Comparison of ENCODE assay signal across 7 mouse cellular contexts in the genomic region with DNA sequence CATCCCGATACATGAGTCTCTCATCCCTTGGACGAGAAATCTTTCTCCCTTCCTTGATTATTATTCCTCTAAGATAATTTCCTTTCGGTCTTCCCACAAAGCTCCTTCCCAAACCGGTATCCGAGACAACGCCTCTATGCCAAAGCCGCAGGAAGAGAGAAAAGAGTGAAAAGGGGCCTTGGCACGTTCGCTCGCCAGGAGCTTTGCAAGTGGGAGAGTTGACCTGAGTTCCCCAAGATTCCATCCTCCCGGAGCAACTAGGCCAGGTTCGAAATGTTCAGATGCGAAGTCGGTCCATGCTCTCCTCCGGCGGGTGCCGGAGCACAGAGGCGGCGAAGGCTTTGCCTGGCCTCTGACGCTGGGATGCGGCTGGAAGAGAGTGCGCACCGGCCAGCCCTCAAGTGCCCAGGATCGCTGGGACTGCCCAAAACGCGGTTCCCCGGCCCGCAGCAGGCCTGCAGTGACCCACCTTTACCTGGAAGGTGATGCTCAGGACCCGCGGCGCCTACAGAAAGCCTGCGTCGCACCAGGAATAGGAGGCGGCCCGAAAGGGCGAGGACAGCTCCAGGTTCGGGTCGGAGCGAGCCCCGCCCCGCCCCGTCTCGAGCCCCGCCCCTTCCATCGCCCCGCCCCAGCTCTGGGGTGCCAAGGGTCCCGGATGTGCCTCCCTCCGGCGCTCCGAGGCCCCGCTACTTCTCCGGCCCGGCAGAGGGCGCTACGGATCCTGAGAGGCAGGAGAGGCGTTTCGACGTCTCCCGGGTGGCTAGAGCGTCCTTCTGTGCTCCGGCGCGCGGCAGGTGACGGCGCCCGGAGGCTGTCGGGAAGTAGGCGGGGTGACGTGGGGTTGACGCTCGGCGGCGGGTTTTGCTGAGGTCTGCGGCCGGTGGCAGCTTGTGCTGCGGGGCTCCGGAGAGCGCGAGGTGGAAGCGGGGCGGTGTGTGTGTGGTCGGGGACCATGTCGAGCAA. TPM values are rescaled to one million over a fixed set of nuclear protein-coding genes. Genes with fewer than 3 reads are reported as not detected.
DNase-seq lines count a peak whose midpoint lies in the region; ATAC-seq lines count a peak whose summit lies in the region.

A gene (minus strand): TSS at position 623 of the 966 bp plus-strand sequence.
A gene (plus strand): TSS at position 827 of the 966 bp plus-strand sequence.

- under 1% methylated on average over 74 of the region's 84 CpGs for WGBS in embryonic facial prominence, embryonic 11.5 days
- under 1% methylated on average over 74 of the region's 84 CpGs for WGBS in limb, embryonic 11.5 days
- under 1% methylated on average over 84 of the region's 84 CpGs for WGBS in midbrain, embryonic 14.5 days

- peak within 1 kb of the TSS; percentile 60 for H3K4me2 ChIP-seq in embryonic facial prominence, embryonic 11.5 days (ENCODE audit: low read depth, low read length)
- peak within 1 kb of the TSS; percentile 88 for H3K4me2 ChIP-seq in limb, embryonic 11.5 days (ENCODE audit: low read depth, severe bottlenecking)
- peak within 1 kb of the TSS; percentile 92 for H3K4me2 ChIP-seq in midbrain, embryonic 14.5 days (ENCODE audit: low read length)

- H3K36me3 ChIP-seq in embryonic facial prominence, embryonic 11.5 days (replicated peaks; ENCODE audit: control insufficient read depth, insufficient read depth, low read depth, low read length), result no peaks in the 10 kb centered on the region
- no peaks in the 10 kb centered on the region; the same call in 1 of the 2 replicates for H3K36me3 ChIP-seq in limb, embryonic 11.5 days (ENCODE audit: control insufficient read depth, insufficient read depth, low read length)
- H3K36me3 ChIP-seq in midbrain, embryonic 14.5 days (ENCODE audit: control insufficient read depth, insufficient read depth, low read length), result peaks cover 3% of the 10 kb centered on the region

- peak within 1 kb of the TSS; percentile 82 for H3K9ac ChIP-seq in embryonic facial prominence, embryonic 11.5 days (replicated peaks; ENCODE audit: low read length)
- peak within 1 kb of the TSS; percentile 80 for H3K9ac ChIP-seq in limb, embryonic 11.5 days (ENCODE audit: low read length)
- H3K9ac ChIP-seq in midbrain, embryonic 14.5 days (replicated peaks; ENCODE audit: low read length), result peak within 1 kb of the TSS; percentile 85

- H3K4me3 ChIP-seq in embryonic facial prominence, embryonic 11.5 days (ENCODE audit: low read depth, low read length), result peak within 1 kb of the TSS; percentile 87
- peak within 1 kb of the TSS; percentile 77 for H3K4me3 ChIP-seq in limb, embryonic 11.5 days (ENCODE audit: low read depth, low read length)
- H3K4me3 ChIP-seq in midbrain, embryonic 14.5 days (replicated peaks; ENCODE audit: low read depth, low read length), result peak within 1 kb of the TSS; percentile 89

- H3K9me3 ChIP-seq in embryonic facial prominence, embryonic 11.5 days (replicated peaks; ENCODE audit: control insufficient read depth, low read length), result no peaks in the 10 kb centered on the region
- no peaks in the 10 kb centered on the region for H3K9me3 ChIP-seq in limb, embryonic 11.5 days (ENCODE audit: control insufficient read depth, low read length)
- no peaks in the 10 kb centered on the region for H3K9me3 ChIP-seq in midbrain, embryonic 14.5 days (ENCODE audit: control insufficient read depth, low read length)

- ATAC-seq in embryonic facial prominence, embryonic 11.5 days (replicated peaks; ENCODE audit: insufficient number of reproducible peaks, low FRiP score, low TSS enrichment, low read depth), result peak; percentile 97
- peak; percentile 96 for ATAC-seq in limb, embryonic 11.5 days (ENCODE audit: insufficient number of reproducible peaks, low FRiP score, low TSS enrichment, low read depth)
- ATAC-seq in midbrain, embryonic 14.5 days (ENCODE audit: low FRiP score, low TSS enrichment), result peak; percentile 97

- H3K4me1 ChIP-seq in embryonic facial prominence, embryonic 11.5 days (ENCODE audit: control insufficient read depth, insufficient read depth, low read length), result no peaks in the 10 kb centered on the region
- H3K4me1 ChIP-seq in limb, embryonic 11.5 days (ENCODE audit: control insufficient read depth, insufficient read depth, low read length), result no peaks in the 10 kb centered on the region; the same call in 1 of the 2 replicates
- peaks cover 35% of the 10 kb centered on the region for H3K4me1 ChIP-seq in midbrain, embryonic 14.5 days (ENCODE audit: control insufficient read depth, insufficient read depth, low read length)

- DNase-seq in adrenal gland, postnatal 14 days, result peak; percentile 99
- DNase-seq in embryonic facial prominence, embryonic 11.5 days (ENCODE audit: low spot score), result peak; percentile 97
- peak; percentile 100 for DNase-seq in heart, adult 11 months
- DNase-seq in kidney, adult 18-20 months, result peak; percentile 97
- DNase-seq in limb, embryonic 11.5 days (ENCODE audit: low spot score), result peak; percentile 99
- peak; percentile 99 for DNase-seq in midbrain, embryonic 14.5 days
- DNase-seq in spleen, adult 18-20 months, result peak; percentile 96 to 97

- no peaks in the 10 kb centered on the region for H3K27me3 ChIP-seq in embryonic facial prominence, embryonic 11.5 days (ENCODE audit: control insufficient read depth, insufficient read depth, low read length)
- H3K27me3 ChIP-seq in limb, embryonic 11.5 days (ENCODE audit: control insufficient read depth, insufficient read depth, low read length), result no peaks in the 10 kb centered on the region
- no peaks in the 10 kb centered on the region for H3K27me3 ChIP-seq in midbrain, embryonic 14.5 days (ENCODE audit: control insufficient read depth, insufficient read depth, low read length)

- H3K27ac ChIP-seq in embryonic facial prominence, embryonic 11.5 days (replicated peaks; ENCODE audit: low read depth, low read length), result peak within 1 kb of the TSS; percentile 52
- 0 out of 2 replicates have a peak within 1 kb of the TSS, but pooled peaks have one; percentile 10 for H3K27ac ChIP-seq in limb, embryonic 11.5 days (replicated peaks; ENCODE audit: low read depth, low read length)
- peak within 1 kb of the TSS; percentile 83 for H3K27ac ChIP-seq in midbrain, embryonic 14.5 days (replicated peaks; ENCODE audit: low read depth, low read length)

RNA-seq across cellular contexts. Expression of the first gene that starts in this region (rescaled TPM):
- 11.0 and 12.6 TPM in 2 replicates for total RNA-seq in adrenal gland, postnatal 14 days (2021)
- 31.0 and 31.6 TPM in 2 replicates for polyA plus RNA-seq in embryonic facial prominence, embryonic 11.5 days (2014; fragmentation: Nextera tagmentation; extraction: Ambion mirVana)
- polyA plus RNA-seq in limb, embryonic 11.5 days (2014; fragmentation: Nextera tagmentation; extraction: Ambion mirVana), result 22.3 and 25.5 TPM in 2 replicates
- 28.8 and 45.9 TPM in 2 replicates for polyA plus RNA-seq in midbrain, embryonic 14.5 days (2014; fragmentation: Nextera tagmentation; extraction: Ambion mirVana)

RNA-seq across cellular contexts. Expression of the second gene that starts in this region (rescaled TPM):
- 27.7 and 27.8 TPM in 2 replicates for total RNA-seq in adrenal gland, postnatal 14 days (2021)
- polyA plus RNA-seq in embryonic facial prominence, embryonic 11.5 days (2014; fragmentation: Nextera tagmentation; extraction: Ambion mirVana), result 78.5 and 90.2 TPM in 2 replicates
- 85.9 and 89.0 TPM in 2 replicates for polyA plus RNA-seq in limb, embryonic 11.5 days (2014; fragmentation: Nextera tagmentation; extraction: Ambion mirVana)
- 51.3 and 52.4 TPM in 2 replicates for polyA plus RNA-seq in midbrain, embryonic 14.5 days (2014; fragmentation: Nextera tagmentation; extraction: Ambion mirVana)

Comparison
In these comparisons a context has a peak if more than half of its experiments do, and no peak if none do; other contexts are left out.
1. Peak in every context shown above with its lines: DNase-seq, ATAC-seq, H3K4me3 ChIP-seq and H3K27ac ChIP-seq.
2. H3K27ac ChIP-seq: peak in every context shown above with its lines; median percentile 83 in midbrain, embryonic 14.5 days; 52 in embryonic facial prominence, embryonic 11.5 days; 10 in limb, embryonic 11.5 days.